Mouse (Mus musculus): ENCODE results near the gene Rhof.

The Rhof gene

GRCm38 (mm10) chr5:123132308-123133071, at the start of gene Rhof:
Rhof (minus strand) TSS chr5:123132692.
- DNase-seq (ENCODE audit: low read depth) = peak; percentile 97

DNA sequence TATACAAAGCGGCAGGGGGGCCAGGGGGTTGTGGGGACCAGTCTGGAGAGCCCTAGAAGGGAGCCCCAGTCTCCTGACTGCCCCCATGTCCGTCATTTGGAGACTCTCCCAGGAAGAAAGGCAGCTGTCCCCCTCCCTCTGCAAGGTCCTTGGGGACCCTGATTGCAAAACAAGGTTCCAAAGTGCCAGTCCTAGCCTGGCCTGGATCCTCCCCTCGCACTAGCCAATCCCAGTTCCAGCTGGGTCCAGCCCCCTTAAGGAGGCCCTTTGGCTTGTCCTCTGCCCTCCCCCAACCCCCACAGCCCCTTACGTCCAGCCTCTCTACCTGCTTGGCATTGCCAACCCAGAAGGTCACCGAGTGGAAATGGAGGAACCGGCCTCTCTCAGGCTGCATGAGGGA, 49.0 kb upstream of the Rhof start:
- no peak for DNase-seq (ENCODE audit: low read depth)

DNA sequence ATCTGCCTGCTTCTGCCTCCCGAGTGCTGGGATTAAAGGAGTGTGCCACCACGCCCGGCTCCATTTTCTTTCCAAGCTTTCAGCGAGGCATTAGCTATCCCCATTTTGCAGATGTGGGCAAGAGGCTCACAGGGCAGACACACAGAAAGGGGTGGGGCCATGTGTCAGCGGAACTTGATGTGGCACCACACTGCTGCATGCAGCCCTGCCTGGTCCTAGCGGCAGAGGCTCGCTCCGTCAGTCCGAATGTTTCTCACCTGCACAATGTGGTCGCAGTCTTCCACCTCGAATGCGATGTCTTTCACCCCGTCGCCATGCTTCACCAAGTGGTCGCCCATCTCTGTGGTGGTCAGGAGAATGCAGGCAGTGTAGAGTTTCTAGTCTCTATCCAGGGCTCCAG, 47.9 kb upstream of the Rhof start:
- DNase-seq (ENCODE audit: low read depth) = no peak

DNA sequence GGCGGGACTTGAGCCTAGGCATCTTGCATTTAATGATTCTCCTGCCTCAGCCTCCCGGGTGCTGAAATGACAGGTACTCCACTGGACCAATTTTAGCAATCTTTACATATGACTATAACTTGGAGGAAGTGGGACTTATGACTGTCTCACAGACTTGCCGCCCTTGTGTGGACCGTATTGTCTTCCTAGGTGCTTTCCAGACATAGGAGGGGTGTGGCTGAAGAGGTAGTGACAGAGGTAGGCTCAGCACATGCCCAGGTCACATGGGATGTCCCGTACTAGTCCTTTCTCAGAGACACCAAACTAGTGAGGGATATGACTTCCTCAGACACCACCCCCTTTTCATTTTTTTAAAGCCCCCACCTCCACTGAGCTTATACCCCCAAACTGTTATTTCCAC, 46.3 kb upstream of the Rhof start:
- peak; percentile 50 for DNase-seq (ENCODE audit: low read depth)

GRCm38 (mm10) chr5:123171646-123172350, 39.3 kb upstream of the Rhof start:
- DNase-seq (ENCODE audit: low read depth) = peak; percentile 92

DNA sequence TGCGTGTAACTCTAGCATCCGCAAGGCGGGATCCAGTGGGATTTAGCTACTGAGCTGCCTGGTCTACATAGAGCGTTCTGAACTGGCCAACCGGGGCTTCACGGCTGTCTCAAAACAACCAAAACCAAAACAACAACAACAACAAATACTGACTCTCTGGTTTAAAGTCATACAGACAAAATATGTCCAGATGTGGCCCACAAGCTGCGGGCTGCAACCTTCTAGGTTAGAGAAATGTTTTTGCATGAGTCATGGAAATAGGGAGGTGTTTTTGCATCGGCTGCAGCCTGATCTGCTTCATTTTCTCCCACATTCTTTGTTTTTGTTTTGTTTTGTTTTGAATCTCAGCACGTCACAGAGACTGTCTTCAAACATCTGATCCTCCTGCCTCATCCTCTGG, 37.9 kb upstream of the Rhof start:
- peak; percentile 76 for DNase-seq (ENCODE audit: low read depth)

- DNase-seq (ENCODE audit: low read depth) = peak; percentile 54
These were observed 36.8 kb upstream of the Rhof start, which contains the start of gene Psmd9 for GRCm38 (mm10) chr5:123169284-123169683. Psmd9 (plus strand) TSS chr5:123169413.

DNA sequence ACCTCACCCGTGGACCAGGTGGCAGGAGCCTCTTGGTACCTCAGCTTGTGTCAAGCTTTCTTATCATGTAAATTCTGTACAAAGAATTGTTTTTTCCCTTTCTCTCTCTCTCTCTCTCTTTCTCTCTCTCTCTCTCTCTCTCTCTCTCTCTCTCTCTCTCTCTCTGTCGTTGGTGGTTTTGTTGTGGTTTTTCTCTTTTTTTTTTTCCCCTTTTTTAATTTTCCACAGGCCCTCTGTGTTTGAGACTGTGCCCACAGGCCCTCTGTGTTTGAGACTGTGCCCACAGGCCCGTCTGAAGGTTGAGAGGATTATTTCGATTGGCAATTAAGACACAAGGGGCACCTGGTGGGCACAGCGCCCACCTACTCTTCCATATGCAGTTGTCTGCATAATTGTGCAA, 35.1 kb upstream of the Rhof start:
- peak; percentile 74 for DNase-seq (ENCODE audit: low read depth)

GRCm38 (mm10) chr5:123166437-123166836, 33.9 kb upstream of the Rhof start:
- no peak for DNase-seq (ENCODE audit: low read depth)

- no peak for DNase-seq (ENCODE audit: low read depth)
These were observed 30.4 kb upstream of the Rhof start for GRCm38 (mm10) chr5:123162942-123163341.

GRCm38 (mm10) chr5:123160341-123160740, 27.8 kb upstream of the Rhof start:
- no peak for DNase-seq (ENCODE audit: low read depth)

- DNase-seq (ENCODE audit: low read depth) = no peak
These were observed 27.4 kb upstream of the Rhof start for GRCm38 (mm10) chr5:123159866-123160265.

DNA sequence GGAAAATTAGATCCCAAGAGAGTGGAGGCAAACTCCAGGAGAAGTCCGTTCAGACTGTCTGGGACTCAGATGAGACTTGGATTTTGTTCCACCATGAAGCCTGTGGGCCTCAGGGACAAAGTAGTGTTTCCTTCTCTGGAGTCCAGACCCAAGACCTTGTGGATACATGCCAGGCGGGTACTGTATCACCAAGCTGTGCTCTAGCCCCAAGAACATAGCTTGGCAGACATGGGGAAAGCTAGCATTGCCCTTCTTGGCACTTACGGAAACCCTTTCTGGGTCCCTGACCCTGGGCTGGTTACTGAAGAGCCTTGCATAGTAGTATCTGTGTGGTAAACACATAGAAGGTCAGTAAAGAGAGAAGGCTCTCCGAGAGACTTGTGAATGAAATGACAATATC, 27.0 kb upstream of the Rhof start:
- no peak for DNase-seq (ENCODE audit: low read depth)

GRCm38 (mm10) chr5:123157972-123158371, 25.5 kb upstream of the Rhof start:
- no peak for DNase-seq (ENCODE audit: low read depth)

GRCm38 (mm10) chr5:123156763-123157162, 24.3 kb upstream of the Rhof start:
- DNase-seq (ENCODE audit: low read depth) = no peak

- peak; percentile 92 for DNase-seq (ENCODE audit: low read depth)
These were observed 22.9 kb upstream of the Rhof start for GRCm38 (mm10) chr5:123155425-123155824.

DNA sequence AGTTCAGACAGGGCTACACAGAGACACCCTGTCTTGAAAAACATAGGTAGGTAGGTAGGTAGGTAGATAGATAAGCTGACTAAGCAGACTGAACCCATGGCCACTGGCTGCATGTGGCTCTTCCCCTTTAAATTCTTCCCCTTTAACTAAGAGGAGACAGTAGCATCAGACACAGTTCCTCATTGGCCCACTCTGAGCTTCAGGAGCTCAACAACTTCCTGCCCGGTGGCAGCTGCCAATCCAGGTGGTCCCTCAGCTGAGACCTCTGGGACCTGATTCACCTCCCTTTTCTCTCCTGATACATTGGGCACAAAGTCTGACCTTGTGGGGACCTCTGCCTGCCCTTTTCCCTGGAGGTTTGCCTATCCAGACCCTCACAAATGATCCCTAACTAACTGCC, 20.4 kb upstream of the Rhof start:
- DNase-seq (ENCODE audit: low read depth) = no peak

GRCm38 (mm10) chr5:123151707-123152362, 19.3 kb upstream of the Rhof start:
- DNase-seq (ENCODE audit: low read depth) = no peak

GRCm38 (mm10) chr5:123151077-123151476, 18.6 kb upstream of the Rhof start:
- peak; percentile 90 for DNase-seq (ENCODE audit: low read depth)

DNA sequence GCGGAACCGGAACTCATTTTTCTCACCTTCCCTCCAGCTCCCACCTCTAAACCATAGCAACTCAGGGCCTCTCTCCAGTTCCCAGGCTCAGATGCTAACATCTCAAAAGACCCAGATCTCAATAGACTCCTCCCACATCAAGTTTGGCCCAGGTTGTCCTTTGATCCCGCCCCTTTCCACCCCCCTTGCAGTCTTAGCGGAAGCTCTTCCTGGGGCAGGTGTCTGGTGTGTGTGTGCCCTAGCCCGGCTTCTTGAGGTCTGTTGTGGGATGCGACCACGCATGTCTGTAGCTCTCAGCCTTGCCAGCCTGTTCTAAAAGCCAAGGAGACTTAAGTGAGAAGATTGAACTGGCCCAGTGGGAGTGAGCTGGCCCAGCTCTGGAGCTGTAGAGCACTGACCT, 18.1 kb upstream of the Rhof start:
- DNase-seq (ENCODE audit: low read depth) = peak; percentile 94

- peak; percentile 94 for DNase-seq (ENCODE audit: low read depth)
These were observed 17.2 kb upstream of the Rhof start for GRCm38 (mm10) chr5:123149451-123150400.

All from induced T-regulatory cell, adult 2 months (primary cell).